Mouse (Mus musculus): ENCODE results near the gene Hba-x. TPM values are rescaled to one million over a fixed set of nuclear protein-coding genes. Genes with fewer than 3 reads are reported as not detected.

Gene Hba-x
- not detected for total RNA-seq (2023)

GRCm38 (mm10) chr11:32276347-32276746 lies at the start of gene Hba-x:
Gene Hba-x, plus strand, starts transcription at chr11:32276400.

GRCm38 (mm10) chr11:32267188-32267884 lies 8.9 kb upstream of the Hba-x start, which contains the start of gene Nprl3:
Gene Nprl3, minus strand, starts transcription at chr11:32267707.

GRCm38 (mm10) chr11:32283091-32283777 lies 7.0 kb downstream of the Hba-x start, which contains the start of gene Hba-a1:
Gene Hba-a1, plus strand, starts transcription at chr11:32283511.

GRCm38 (mm10) chr11:32286695-32287492 lies 10.7 kb downstream of the Hba-x start, which contains the start of gene Hbq1b:
Gene Hbq1b, plus strand, starts transcription at chr11:32286965.

GRCm38 (mm10) chr11:32296203-32296602 lies 20.0 kb downstream of the Hba-x start, which contains the start of gene Hba-a2:
Gene Hba-a2, plus strand, starts transcription at chr11:32296489.

GRCm38 (mm10) chr11:32299865-32300264 lies 23.7 kb downstream of the Hba-x start, which contains the start of gene Hbq1a:
Gene Hbq1a, plus strand, starts transcription at chr11:32300069.

Other genes with a start within 250 kb of the Hba-x start
- not detected for gene Il9r, start 76.1 kb upstream of the Hba-x start, total RNA-seq (2023)
- gene Snrnp25, start 71.0 kb upstream of the Hba-x start, total RNA-seq (2023) = 10 to 100 TPM in 1 of 2 experiments, 1 to 10 TPM in 1; 8.4 to 11.5 TPM
- gene Rhbdf1, start 54.1 kb upstream of the Hba-x start, total RNA-seq (2023) = 1 to 10 TPM; 2.1 to 5.4 TPM
- gene Mpg, start 49.9 kb upstream of the Hba-x start, total RNA-seq (2023) = 10 to 100 TPM; 14.1 to 16.5 TPM
- gene Nprl3, start 8.7 kb upstream of the Hba-x start, total RNA-seq (2023) = 10 to 100 TPM; 32.3 to 39.0 TPM
- 100 to 1,000 TPM in 1 of 2 experiments, 10 to 100 TPM in 1; 25.9 to 166 TPM for gene Hba-a1, start 7.1 kb downstream of the Hba-x start, total RNA-seq (2023)
- gene Hbq1b, start 10.6 kb downstream of the Hba-x start, total RNA-seq (2023) = not detected
- gene Hba-a2, start 20.1 kb downstream of the Hba-x start, total RNA-seq (2023) = 100 to 1,000 TPM in 1 of 2 experiments, 10 to 100 TPM in 1; 12.9 to 122 TPM
- not detected for gene Hbq1a, start 23.7 kb downstream of the Hba-x start, total RNA-seq (2023)
- 10 to 100 TPM in 1 of 2 experiments, 1 to 10 TPM in 1; 9.4 to 10.0 TPM for gene Sh3pxd2b, start 71.4 kb downstream of the Hba-x start, total RNA-seq (2023)
- 1 to 10 TPM; 2.1 to 5.6 TPM for gene Ubtd2, start 179.0 kb downstream of the Hba-x start, total RNA-seq (2023)

Measured in monocyte, adult 59 days (primary cell).